Mouse (Mus musculus) right cerebral cortex, postnatal 14 days (tissue): ENCODE data around the gene Eng.
A peak's percentile ranks its signal among the peaks of the same experiment; 100 is the strongest.

Source experiments
- DNase-seq: peaks from one replicate; pipeline ENCODE4 v3.0.0; 2022

Eng gene

GRCm38 (mm10) chr2:32712108-32712551 is 65.7 kb downstream of the Eng start:
- DNase-seq: peak; percentile 60

- peak; percentile 95 for DNase-seq
Observed at GRCm38 (mm10) chr2:32712586-32712933, 66.2 kb downstream of the Eng start.

- DNase-seq: peak; percentile 82
Observed at GRCm38 (mm10) chr2:32712934-32713817, 66.8 kb downstream of the Eng start, which contains the start of gene Cdk9. Gene Cdk9 (minus strand): TSS chr2:32713076.

- no peak for DNase-seq
Observed at GRCm38 (mm10) chr2:32714117-32714986, 68.0 kb downstream of the Eng start.

- no peak for DNase-seq
Observed at GRCm38 (mm10) chr2:32714987-32715425, 68.6 kb downstream of the Eng start.

- peak; percentile 38 for DNase-seq
Observed at GRCm38 (mm10) chr2:32718761-32719160, 72.4 kb downstream of the Eng start.

GRCm38 (mm10) chr2:32720053-32720452 is 73.7 kb downstream of the Eng start:
- no peak for DNase-seq

- DNase-seq: no peak
Observed at GRCm38 (mm10) chr2:32720681-32721229, 74.4 kb downstream of the Eng start, which contains the start of gene Sh2d3c. Gene Sh2d3c (plus strand): TSS chr2:32721055.

- DNase-seq: no peak
Observed at GRCm38 (mm10) chr2:32722046-32722445, 75.7 kb downstream of the Eng start.

GRCm38 (mm10) chr2:32722581-32722980 is 76.2 kb downstream of the Eng start:
- no peak for DNase-seq

GRCm38 (mm10) chr2:32724149-32724548 is 77.8 kb downstream of the Eng start:
- no peak for DNase-seq

- DNase-seq: no peak
Observed at GRCm38 (mm10) chr2:32724832-32725790, 78.7 kb downstream of the Eng start.

- peak; percentile 72 for DNase-seq
Observed at GRCm38 (mm10) chr2:32727435-32727834, 81.0 kb downstream of the Eng start.

- no peak for DNase-seq
Observed at GRCm38 (mm10) chr2:32728463-32728862, 82.1 kb downstream of the Eng start.

GRCm38 (mm10) chr2:32729547-32729946 is 83.2 kb downstream of the Eng start:
- DNase-seq: no peak

GRCm38 (mm10) chr2:32730854-32731253 is 84.5 kb downstream of the Eng start:
- DNase-seq: no peak

GRCm38 (mm10) chr2:32731911-32732310 is 85.5 kb downstream of the Eng start:
- DNase-seq: no peak
